Mouse (Mus musculus): ENCODE data around the gene Ccdc127.

The Ccdc127 gene

DNA sequence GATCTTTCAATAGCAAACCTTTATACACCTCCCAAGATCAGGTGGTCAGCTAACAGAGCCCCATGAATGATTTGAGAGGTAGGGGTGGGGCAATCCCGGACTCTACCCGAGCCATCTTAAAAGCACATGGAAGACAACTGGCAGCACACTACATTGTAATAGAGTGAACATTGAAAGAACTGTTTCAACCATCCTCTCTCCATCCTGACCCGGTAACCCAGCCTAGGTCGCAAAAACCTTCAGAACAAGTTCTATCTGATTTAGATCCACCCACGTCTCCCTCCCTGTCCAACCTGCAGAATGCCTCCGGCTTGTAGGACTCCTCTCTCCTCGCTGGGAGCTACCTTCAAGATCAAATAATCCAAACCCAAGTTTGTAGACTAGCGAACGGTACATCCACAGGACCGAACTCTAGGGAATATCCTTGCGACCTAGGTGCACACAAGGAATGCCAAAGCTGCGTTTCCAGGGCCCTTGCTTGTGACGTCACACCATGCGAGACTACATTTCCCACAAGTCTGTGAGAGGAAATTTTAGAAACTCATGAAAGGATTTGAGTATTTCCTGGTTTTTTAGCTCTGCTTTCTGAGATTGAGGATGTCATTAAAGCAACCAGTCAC lies 40.4 kb downstream of the Ccdc127 start, which contains the start of gene Zfp72:
Gene Zfp72, minus strand, starts transcription at position 466 of the 620 bp plus-strand sequence.
- peak; percentile 76 for DNase-seq (ENCODE audit: low spot score)

DNA sequence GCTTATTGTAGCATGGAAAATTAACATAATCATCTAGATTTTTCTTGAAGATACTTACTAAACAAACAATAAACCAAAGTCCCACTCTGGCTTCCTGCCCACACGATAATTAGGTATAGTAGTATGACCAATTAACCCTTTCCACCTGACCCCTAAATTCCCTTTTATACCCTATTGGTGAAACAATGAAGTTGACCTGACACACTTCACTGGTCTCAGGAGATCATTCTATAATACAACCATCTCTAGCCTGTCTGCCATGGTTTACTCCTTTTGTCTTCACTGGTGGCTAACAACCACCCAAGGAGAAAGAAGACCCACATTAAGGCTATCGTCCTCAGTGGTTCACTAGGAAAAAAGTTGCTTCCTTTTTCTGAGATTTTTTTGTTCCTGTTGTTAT lies 41.0 kb downstream of the Ccdc127 start:
- DNase-seq (ENCODE audit: low spot score) = no peak

DNA sequence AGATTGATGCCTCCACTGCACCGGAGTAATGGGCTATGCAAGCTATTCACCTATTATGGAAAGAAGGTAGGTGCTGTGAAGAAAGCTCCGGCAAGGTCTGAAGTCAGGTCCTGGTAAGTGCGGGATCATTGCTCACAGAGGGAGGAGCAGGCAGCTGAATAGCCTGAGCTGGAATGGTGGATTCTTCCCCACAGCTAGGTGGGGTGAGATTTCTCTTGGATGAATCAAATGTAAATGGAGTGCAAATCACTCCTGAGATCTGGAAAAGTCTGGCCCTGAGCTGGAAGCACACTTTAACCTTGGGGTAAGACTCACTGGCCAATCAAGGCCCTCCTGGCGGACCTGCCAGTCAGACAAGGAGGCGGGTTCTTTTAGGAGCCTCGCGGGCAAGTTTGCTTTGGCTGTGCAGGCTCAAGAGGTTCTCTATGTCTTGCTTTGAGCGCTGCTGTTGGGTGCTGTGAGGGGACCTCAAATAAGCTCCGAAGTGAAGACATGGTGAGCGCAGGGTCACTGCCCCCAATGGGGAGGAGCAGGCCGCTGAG lies 49.3 kb downstream of the Ccdc127 start, which contains the start of gene Ftl1-ps1:
Gene Ftl1-ps1, plus strand, starts transcription at position 397 of the 542 bp plus-strand sequence.
- no peak for DNase-seq (ENCODE audit: low spot score)
